Mouse (Mus musculus): ENCODE measurements around the gene Asdurf.

GRCm38 (mm10) chr1:53388762-53389161 lies 36.3 kb upstream of the Asdurf start:
- TF ChIP-seq USF2 (conservative IDR thresholded peaks at IDR 0.05; ENCODE audit: low read depth, low read length) = no peak
- TF ChIP-seq CTCF (conservative IDR thresholded peaks at IDR 0.05 in 1 of 2, IDR thresholded peaks at IDR 0.05 in 1 of 2; ENCODE audit: low read depth in 2 of 2, low read length in 2 of 2) = no peak
- TF ChIP-seq POLR2A (IDR thresholded peaks at IDR 0.05; ENCODE audit: low read depth, low read length) = no peak
- no peak for TF ChIP-seq EP300 (IDR thresholded peaks at IDR 0.05; ENCODE audit: low read length)
- no peak for TF ChIP-seq E2F4 (IDR thresholded peaks at IDR 0.05; ENCODE audit: insufficient replicate concordance, low read depth, low read length)
